Mouse (Mus musculus): ENCODE measurements around the gene Sycp3.
A peak's percentile ranks its signal among the peaks of the same experiment; 100 is the strongest.
"Not testable (repeated sequence)": the region's sequence is repeated elsewhere in the genome, so short reads cannot be mapped to it uniquely, and the experiment has no call there.

Gene Sycp3

GRCm38 (mm10) chr10:88459502-88459992 is at the start of gene Sycp3:
TSS of gene Sycp3 (plus strand) at chr10:88459569.
- DNase-seq (ENCODE audit: low read depth): no peak

- no peak for DNase-seq (ENCODE audit: low read depth)
These were observed 49.6 kb upstream of the Sycp3 start for GRCm38 (mm10) chr10:88409751-88410150.

GRCm38 (mm10) chr10:88412290-88412995 is 46.9 kb upstream of the Sycp3 start:
- no peak for DNase-seq (ENCODE audit: low read depth)

GRCm38 (mm10) chr10:88417686-88418085 is 41.7 kb upstream of the Sycp3 start:
- peak; percentile 43 for DNase-seq (ENCODE audit: low read depth)

GRCm38 (mm10) chr10:88420141-88420541 is 39.2 kb upstream of the Sycp3 start:
- peak; percentile 62 for DNase-seq (ENCODE audit: low read depth)

GRCm38 (mm10) chr10:88420655-88421435 is 38.5 kb upstream of the Sycp3 start:
- no peak for DNase-seq (ENCODE audit: low read depth)

- peak; percentile 94 for DNase-seq (ENCODE audit: low read depth)
These were observed 33.1 kb upstream of the Sycp3 start for GRCm38 (mm10) chr10:88426158-88426816.

GRCm38 (mm10) chr10:88426896-88427295 is 32.5 kb upstream of the Sycp3 start:
- DNase-seq (ENCODE audit: low read depth): no peak

- no peak for DNase-seq (ENCODE audit: low read depth)
These were observed 31.4 kb upstream of the Sycp3 start for GRCm38 (mm10) chr10:88427998-88428397.

- no peak for DNase-seq (ENCODE audit: low read depth)
These were observed 18.1 kb upstream of the Sycp3 start for GRCm38 (mm10) chr10:88441224-88441623.

GRCm38 (mm10) chr10:88451221-88451620 is 8.1 kb upstream of the Sycp3 start:
- peak; percentile 84 for DNase-seq (ENCODE audit: low read depth)

- peak; percentile 73 for DNase-seq (ENCODE audit: low read depth)
These were observed 7.4 kb upstream of the Sycp3 start for GRCm38 (mm10) chr10:88451990-88452389.

- DNase-seq (ENCODE audit: low read depth): no peak
These were observed 1.6 kb upstream of the Sycp3 start for GRCm38 (mm10) chr10:88457816-88458215.

GRCm38 (mm10) chr10:88460122-88460820 is 902 bp downstream of the Sycp3 start:
- no peak for DNase-seq (ENCODE audit: low read depth)

GRCm38 (mm10) chr10:88482866-88483265 is 23.5 kb downstream of the Sycp3 start:
- not testable (repeated sequence) for DNase-seq (ENCODE audit: low read depth)

- no peak for DNase-seq (ENCODE audit: low read depth)
These were observed 29.3 kb downstream of the Sycp3 start for GRCm38 (mm10) chr10:88488629-88489028.

- peak; percentile 63 for DNase-seq (ENCODE audit: low read depth)
These were observed 32.3 kb downstream of the Sycp3 start for GRCm38 (mm10) chr10:88491632-88492031.

GRCm38 (mm10) chr10:88492658-88493057 is 33.3 kb downstream of the Sycp3 start:
- no peak for DNase-seq (ENCODE audit: low read depth)

GRCm38 (mm10) chr10:88494959-88495587 is 35.7 kb downstream of the Sycp3 start:
- DNase-seq (ENCODE audit: low read depth): no peak

GRCm38 (mm10) chr10:88496864-88497564 is 37.6 kb downstream of the Sycp3 start:
- DNase-seq (ENCODE audit: low read depth): no peak

GRCm38 (mm10) chr10:88499993-88500392 is 40.6 kb downstream of the Sycp3 start:
- no peak for DNase-seq (ENCODE audit: low read depth)
